Mouse (Mus musculus) urinary bladder, postnatal 25 days (tissue): ENCODE measurements at regions not wholly inside any gene's neighbourhood (a gene's known extent, or its start where the extent isn't known, plus 50 kb on each side); places are given as distances from the start of the nearest gene placed in this dataset.

Source experiments
- DNase-seq: peaks from one replicate; pipeline ENCODE4 v3.0.0; 2022; ENCODE audit warnings: low spot score

DNA sequence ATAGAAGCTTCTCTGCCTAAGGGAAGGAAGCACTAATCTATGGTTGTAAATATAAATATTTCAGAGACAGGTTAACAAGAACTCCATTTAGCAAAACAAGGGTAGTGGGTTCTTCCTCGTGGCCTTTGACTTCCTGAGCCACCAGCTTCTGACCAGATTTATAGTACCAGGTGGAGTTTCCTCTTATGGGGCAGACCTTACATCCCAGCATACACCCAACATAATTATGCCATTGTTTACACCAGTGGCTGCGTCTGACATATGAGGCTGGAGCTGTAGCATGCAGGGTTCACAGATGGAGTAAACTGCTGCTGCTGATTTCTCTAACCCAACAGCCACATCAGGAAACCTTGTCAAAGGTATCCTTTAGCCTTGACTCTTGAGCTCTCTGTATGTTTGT, 75.5 kb downstream of the Trib2 start:
- DNase-seq, result no peak

DNA sequence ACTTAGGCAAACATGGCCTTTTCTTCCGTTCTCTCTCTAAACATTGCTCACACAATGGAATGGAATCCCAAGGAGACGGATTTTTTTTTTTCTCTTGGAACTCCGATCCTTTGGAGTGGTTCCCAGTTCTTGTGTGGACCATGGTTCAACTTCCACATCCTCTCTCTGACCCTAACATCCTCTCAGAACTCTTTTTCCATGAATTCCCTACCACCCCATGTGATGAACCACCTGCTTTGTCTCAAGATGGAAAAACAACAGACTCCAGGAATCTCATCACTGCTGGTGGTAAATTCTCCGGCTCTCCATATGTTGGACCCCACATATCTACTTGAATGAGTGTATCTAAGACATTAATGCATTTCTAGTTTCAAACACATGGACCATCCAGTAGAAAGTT, 77.7 kb downstream of the Trib2 start:
- DNase-seq, result no peak

DNA sequence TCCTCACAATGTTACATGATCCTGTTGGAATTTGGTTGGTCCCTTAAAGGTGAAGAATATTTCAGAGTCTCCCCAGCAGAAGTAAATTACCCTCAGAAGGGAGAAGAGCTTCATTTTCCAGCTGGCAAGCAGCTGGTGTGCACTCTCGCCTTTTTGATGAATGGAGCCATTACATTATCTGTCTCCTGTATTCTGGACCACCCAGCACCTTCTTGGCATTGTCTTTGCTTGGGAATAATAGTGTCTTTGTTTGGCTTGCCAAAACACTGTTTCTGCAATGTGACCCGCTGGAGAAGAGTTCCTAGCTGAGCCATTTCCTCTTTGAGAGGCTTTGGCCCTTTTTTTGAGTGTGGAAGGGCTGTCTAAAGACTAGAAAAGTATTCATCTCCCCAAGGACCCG, 85.5 kb downstream of the Trib2 start:
- no peak for DNase-seq

DNA sequence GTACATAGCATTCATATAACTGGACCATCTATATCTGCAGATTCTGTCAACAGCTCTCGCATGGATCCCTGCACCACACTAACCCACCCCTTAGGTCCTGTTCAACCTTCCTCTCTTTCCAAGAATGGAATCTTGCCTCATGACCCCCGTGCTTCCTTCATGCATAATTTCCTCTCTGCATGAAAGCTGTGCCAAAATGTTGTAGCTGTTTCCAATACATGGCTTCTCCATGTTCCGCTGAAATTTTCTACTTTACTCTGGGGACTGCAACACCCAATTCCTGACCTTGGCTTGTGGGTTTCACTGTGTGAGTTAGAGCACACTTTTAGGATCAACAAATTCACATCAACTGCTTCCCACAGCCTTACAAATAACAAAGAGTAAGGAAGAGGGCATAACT, 87.0 kb downstream of the Trib2 start:
- DNase-seq, result no peak

DNA sequence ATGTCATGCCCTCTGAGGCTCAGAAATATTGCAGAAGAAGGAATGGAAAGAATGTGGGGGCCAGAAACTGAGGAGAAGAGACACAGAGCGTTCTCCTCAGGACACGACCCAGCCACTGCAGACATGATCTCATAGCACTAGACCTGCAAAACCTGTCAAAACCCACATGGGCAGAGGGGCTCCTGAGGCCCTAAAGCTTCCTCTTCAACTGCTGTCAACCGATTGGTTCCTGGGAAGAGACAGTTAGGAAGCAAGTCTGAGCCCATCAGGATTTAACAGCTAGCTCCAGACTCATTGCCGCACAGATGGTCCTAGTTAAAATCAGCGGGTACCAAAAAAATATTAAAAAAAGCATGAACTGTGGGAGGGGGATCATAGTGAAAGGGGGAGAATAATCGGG, 93.2 kb downstream of the Trib2 start:
- DNase-seq, result no peak

DNA sequence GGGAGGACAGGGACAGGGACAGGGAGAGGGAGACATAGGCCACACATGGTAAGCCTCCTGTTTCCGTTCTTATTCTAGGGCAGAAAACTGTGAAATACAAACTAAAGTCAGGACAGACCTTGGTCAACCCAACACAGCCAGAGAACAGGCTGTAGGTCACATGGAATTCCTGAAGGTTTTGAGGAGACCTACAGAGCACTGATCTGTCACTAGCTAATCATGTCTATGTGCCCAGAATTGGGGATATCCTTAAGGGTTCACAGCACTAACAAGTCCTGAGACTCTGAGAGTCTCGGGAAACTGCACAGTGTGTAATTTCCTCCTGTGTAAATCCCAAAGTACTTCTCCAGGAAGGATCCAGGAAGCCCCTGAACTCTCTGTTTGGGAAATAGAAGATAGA, 94.6 kb downstream of the Trib2 start:
- no peak for DNase-seq

DNA sequence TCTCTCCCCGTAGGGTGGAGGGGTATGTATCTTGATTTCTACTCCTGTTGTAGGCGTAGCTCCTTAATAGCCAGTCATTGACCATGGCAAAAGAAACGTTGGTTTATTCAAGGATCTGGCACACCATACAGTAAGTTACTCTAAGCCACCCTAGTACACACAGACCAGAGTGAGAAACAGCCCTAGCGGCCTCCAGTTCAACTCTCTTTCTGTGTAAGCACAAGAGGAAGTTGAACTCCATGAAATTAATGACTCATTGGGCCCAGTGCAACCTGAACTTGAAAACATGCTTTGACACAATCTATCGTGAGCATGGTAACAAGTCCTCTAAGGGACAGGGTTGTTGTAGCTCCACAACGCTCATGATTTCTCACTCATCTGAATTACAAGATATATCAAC, 96.6 kb downstream of the Trib2 start:
- no peak for DNase-seq

DNA sequence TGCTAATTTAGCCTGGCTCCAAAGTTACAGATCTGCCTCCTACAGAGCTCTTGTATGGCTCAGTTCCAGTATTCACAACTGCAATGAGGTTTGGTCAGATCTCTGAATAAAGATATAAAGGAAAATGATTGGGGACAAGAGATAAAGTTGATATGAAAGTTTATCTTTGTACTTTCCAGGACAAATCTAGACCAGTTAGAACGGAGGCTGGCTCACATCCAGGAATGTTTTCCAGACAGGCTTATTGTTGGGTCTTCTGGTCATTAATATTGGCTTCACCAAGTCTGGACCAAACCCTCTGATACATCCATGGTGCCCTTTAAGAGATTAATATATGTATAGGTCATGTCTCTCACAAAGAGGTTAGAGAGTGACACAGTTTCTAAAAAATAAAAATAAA, 97.9 kb downstream of the Trib2 start:
- DNase-seq, result no peak

DNA sequence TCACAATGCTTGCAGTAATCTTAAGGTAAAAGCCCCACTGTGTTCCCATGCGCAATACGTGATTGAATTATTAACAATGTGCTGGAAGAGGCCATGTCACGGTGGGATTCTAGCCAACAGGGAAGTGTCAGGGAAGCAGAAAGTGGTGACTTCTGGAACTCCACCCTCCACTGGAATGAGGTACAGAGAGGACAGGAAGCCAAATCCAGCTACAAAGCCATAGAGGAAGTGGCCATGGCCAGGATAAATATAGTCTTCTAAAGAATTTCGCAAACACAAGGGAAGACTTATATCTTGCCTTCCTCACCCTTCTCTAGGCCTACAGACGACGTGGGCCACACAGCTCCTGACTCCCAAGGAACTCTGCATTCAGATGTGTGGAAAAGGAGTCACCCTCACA, 98.7 kb downstream of the Trib2 start:
- no peak for DNase-seq

DNA sequence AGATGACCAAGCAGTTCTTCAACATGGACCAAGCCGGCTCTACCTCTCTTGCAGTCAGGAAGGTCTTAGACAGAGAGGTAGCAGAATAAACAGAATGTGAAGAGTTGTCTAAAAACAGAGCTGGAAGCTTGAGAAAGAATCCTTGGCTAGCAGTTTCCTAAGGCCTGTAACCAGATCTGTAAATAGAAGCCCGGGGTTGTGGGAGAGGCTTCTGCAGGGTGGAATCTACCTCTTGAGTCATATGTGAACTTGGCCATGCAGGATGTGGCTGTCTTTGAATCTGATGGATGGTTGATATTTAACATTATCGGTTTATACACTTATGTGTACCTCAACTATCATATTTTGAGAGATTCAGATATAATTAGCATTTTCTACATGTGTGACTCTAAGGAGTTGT, 99.4 kb downstream of the Trib2 start:
- DNase-seq, result no peak

DNA sequence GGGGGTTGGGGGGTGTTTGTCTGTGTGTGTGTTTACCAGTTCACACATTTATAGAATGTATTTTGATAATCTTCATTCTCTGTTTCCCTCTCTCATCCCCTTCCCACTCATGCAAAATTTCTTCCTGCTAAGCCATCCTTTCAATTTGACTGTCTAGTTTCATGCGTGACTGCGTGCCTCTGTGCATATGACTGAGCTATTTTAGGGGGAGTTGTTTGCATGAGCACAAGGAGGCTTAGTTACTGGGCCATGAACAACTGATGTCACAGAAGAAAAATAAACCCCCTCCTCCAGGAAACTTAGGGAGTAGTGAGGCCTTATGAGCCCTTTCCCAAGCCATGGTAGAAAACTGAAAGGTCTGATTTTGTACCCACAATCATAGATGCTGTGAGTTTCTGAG, 103.1 kb downstream of the Trib2 start:
- no peak for DNase-seq

DNA sequence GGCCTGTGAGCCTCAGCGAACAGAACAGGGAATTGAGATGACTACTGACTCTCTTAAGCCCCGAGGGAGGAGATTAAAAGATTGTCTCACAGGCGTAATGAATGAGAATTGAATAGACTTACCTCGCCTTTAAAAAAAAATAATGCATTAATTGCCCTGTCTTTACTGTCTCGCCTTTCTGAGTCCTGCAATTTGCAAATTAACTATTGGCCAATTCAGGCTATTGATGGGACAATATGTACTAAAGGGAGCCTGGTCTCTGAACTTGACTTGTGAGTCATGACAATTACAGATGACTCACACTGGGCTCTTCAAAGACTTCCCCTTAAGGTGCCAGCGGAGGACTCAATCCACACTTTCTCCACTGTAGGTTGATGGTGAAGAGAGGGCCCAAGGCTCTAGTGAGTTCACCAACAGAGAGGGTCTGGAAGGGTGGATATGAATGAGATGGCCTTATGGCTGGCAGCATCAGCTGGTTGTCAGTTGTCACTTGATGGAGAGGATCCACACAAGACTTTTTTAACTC, 109.1 kb downstream of the Trib2 start:
- no peak for DNase-seq

DNA sequence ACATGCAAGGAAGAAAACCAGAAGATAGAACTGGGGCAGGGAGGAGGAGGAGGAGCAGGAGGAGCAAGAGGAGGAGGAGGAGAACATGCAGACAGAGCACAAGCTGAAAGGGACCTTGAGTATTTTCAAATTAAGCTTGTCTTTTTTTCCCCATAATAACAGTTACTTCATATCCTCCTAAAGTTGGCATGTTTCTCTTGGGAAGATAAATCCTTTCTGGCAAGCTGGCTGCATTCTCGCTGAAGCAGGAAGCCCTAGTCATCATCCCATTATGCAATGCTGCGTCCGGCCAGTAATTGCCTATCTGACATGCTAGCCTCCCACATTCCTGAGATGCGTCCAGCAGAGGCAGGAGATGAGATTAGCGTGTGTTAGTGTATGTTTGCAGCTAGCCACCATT, 112.3 kb downstream of the Trib2 start:
- peak; percentile 35 for DNase-seq

DNA sequence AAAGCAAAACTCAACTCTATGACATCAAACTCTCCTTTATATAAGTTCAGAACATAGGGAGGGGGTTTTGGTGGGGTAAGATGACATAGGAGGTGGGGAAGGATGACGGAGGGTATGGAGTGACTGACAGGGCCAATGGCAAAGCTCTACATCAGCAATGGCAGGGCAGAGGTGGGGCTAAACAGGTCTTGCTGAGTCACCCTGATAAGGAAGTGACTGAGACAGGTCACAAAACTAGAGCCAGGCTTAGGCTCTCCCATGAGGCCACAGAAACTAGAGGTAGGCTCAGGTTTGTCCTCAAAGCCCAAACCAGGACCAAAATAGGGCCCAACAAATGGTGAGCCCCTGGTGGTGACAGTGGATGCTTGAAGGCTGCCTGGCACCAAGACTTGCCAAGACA, 114.6 kb downstream of the Trib2 start:
- no peak for DNase-seq

DNA sequence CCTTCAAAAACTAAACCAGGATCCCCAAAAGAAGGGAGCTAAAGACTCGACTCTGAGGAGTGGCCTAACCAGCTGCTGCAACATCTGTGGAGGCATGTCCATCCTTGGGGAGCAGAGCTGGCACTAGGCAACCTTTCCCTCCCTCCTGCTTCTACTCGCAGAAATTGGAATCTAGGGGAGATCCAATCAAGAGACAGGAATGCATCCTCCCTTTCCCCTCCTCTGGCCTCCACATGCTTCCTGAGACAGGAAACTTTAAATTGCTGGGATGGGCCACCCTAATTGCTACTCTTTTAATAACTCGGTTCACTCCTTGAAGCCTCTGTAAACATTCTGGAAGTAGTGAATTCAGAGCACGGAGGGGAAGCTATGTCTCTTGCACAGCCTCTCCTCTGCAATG, 117.9 kb downstream of the Trib2 start:
- no peak for DNase-seq

DNA sequence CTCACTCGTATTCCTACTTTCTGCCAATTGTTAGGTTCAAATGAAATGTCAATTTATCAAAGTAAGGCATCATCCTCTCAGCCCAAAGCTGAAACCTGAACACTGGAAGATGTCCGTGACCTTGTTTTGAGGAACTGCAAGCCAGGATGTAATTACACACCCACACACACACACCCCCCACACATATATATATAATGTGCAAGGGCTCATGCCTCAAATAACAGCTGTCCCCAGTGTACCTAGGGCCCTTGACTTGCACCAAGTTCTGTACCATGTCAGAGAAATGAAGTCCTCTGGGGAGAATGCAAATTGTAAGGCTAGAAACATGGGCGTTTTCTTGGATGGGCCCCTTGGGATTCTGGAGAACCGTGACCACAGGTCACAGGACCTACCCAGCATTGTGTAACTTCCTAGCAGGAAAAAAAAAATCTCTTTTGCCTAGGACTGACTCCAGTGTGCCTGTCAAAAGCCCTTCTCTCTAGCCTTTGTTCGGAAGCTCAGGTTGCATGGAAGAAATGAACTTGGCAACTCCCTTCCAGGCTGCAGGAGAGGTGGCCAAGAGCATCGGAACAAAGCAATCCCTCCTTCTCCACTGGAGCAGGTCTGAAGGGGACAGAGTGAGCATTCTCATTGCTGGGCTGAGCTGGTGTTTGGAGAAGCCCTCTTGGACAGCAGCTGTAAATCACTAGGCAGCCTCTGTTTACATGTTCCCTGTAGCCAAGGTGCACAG, 118.5 kb downstream of the Trib2 start:
- DNase-seq, result no peak

DNA sequence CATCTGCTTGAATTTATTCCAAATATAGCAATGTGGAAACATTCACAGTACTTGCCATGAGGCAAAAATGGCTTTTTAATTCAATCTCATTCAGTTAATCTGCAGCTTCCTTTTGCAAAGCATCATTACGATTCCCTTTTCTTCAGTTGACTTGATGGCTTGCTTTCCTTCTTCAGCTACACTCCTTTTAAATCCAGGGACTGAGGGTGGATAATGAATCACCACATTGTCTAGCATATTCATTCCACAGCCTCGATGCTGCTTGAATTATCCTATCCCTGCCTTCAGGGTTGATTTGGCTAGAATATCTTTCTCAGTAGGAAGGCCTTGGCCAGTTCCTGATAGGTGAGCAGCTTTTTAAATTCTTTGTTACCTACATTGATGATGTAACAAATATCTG, 128.4 kb downstream of the Trib2 start:
- no peak for DNase-seq

DNA sequence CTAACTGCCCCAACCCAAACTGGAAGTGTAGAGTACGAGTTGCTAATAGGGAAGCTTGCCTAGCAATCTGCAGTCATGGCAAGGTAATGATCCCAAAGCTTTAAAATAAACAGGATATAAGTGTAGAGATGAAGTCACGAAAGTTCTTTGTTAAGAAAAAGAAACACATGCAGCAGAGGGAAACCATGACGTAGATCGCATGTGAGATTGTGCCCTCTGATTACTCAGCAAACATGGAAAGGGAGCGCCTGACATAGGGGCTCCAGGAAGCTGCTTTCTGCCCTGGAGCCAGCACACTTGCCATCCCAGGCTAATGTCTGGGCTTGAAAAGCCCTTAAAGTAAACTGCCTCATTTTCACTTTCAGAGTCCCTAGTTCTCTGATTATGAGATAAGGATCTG, 132.4 kb downstream of the Trib2 start:
- no peak for DNase-seq

DNA sequence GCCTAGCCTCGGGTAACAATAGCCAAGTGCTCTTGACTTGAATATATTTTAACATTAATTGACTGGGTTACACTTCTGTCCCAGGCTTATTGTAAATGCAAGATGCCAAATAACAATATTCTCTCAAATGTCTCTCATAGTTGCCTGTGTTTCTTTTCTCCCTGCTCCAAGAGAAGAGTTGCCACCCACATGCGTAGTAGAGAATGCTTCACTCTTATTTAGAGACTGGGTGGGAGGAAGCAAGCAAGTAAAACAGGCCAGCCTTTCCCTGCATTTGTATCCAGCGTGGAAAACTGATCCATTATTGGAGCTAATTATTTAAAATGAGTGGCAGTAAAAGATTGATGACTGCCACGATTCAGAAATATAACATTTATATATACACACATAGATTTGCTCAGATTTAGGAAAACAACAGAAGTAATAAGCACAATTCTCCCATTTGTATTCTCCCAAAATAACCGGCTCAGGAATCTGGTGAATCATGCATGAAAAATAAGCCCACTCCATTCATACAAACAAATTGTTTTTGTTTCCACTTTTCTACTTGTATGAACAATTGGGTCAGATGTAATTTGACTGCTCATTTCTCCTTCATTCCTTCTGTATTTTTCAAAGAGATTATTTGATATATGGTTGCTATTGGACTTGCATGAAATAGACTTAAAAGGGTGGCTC, 134.9 kb downstream of the Trib2 start:
- no peak for DNase-seq

DNA sequence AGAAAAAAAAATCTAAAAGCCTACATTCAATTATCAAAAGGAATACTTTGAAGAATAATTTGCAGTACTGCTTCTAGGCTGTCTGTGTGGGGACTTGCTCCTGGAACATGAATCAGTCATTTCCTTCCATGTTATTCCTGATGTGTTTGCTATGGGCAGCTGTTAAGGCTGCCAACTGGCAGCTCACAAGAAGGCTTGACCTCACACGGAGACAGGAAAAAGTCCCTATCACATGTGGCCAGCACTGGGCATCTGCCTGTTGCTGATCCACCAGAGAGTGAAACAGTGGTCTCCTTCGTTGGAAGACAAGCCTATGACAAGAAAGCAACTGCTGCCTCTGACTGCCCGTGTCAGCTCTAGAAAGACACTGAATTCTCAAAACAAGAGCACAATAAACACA, 140.6 kb downstream of the Trib2 start:
- no peak for DNase-seq

DNA sequence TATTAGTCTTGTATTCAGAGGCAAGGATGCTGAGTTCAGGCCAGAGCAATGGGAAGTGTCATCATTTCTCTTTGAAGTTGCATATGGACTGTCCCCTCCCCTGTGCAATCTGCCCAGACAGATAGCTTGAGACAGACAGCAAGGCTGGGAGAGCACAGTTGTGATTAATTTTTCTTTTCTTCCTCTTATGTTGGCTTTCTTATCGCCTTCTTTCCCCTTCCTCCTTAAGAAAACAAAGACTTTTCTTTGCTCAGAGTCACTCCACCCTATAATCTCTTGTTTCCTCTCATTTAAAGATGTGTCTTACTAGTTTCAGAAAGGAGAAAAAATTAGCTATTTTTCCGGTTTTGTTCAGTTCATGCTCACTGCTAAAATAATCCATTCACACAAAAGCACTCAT, 157.0 kb downstream of the Trib2 start:
- no peak for DNase-seq

DNA sequence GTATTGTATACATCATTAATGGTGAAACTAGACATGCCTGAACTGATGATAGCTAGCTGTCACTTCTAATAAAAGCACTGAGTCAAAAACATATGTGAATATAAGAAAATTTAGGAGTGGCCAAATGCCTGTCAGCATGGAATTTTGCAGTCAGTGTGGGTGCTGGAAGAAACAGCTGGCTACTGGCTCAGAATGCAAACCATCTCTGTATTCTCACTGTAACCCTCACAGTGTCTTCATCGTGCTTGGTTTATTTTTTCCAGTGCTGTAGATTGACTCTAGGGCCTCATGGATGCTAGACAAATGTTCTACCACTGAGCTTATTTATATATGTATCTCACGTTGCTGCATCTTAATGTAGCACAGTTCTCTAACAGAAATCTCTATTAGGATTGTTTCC, 157.4 kb downstream of the Trib2 start:
- no peak for DNase-seq

DNA sequence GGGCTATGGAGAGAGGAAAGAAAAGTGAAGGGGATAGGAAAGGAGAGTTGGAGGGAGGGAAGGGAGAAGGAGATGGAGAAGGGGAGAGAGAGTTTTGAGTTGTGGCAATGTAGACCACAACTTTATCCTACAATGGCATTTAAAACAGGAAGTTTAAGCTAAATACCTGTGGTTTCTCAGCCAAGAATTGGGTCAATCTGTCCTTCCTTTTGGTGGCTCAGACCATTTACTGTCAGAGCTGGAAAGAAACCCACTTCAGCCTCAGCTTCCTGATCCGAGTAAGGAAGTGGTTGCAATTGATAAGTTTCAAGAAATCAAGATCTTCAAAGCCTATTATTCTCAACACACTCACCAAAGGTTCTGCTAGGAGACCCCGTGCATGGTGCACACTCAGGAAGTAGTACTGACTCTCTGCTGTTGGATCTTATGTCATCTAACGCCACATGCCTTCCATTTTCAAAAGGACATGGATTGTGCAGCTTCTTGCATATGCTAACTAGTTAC, 158.9 kb downstream of the Trib2 start:
- no peak for DNase-seq

DNA sequence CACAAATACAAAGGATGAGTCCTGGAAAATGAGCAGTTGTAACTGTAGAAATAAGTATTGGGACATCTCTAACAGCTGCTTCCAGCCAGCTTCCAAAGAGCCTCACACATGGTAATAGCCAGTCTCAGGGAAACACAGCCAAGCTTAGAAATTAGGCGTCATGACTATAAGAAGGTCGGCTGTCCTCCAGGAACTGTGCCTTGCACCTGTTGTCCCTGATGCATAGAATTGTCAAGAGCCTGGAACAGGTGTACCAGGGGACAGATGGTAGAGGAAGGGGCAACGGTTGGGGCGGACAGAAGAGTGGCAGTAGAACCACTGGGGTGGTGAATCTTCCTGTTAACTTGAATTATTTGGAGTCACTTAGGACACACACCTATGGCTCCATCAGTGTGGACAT, 162.1 kb downstream of the Trib2 start:
- DNase-seq, result no peak
